Mouse (Mus musculus) limb, embryonic 14.5 days (tissue): ENCODE results near the gene Rad54l. TPM values are rescaled to one million over a fixed set of nuclear protein-coding genes. Genes with fewer than 3 reads are reported as not detected.

Source experiments
- ATAC-seq: fragments of 200-750 bp; cut with Nextera tagmentation; 2 replicates; pipeline ENCODE4 v1.8.0; 2017; ENCODE audit warnings: low read depth, moderate number of reproducible peaks, moderate TSS enrichment; ENCODE audit not compliant: low FRiP score
- DNase-seq: peaks from one replicate; pipeline ENCODE4 v3.0.0-alpha.2; 2015; ENCODE audit warnings: low spot score
- H3K27ac ChIP-seq: fragments of 300-500 bp; sonication (generic); replicated peaks from 2 replicates; pipeline ENCODE4 v1.5.1; 2014; ENCODE audit warnings: low read depth, mild to moderate bottlenecking, low read length, moderate library complexity, mixed read lengths
- H3K27me3 ChIP-seq: fragments of 300-500 bp; sonication (generic); 2 replicates; pipeline ENCODE4 v1.6.1; 2014; ENCODE audit warnings: low read length, mixed read lengths; ENCODE audit not compliant: control insufficient read depth, insufficient read depth
- H3K36me3 ChIP-seq: fragments of 300-500 bp; sonication (generic); 2 replicates; pipeline ENCODE4 v1.6.1; 2014; ENCODE audit warnings: mild to moderate bottlenecking, low read length, moderate library complexity, mixed read lengths; ENCODE audit not compliant: control insufficient read depth, insufficient read depth
- H3K4me1 ChIP-seq: fragments of 300-500 bp; sonication (generic); 2 replicates; pipeline ENCODE4 v1.6.1; 2014; ENCODE audit warnings: antibody characterized with exemption, low read length, mixed read lengths; ENCODE audit not compliant: control insufficient read depth, insufficient read depth
- H3K4me2 ChIP-seq: fragments of 300-500 bp; sonication (generic); replicated peaks from 2 replicates; pipeline ENCODE4 v1.6.1; 2014; ENCODE audit warnings: low read depth, mild to moderate bottlenecking, low read length, moderate library complexity; ENCODE audit not compliant: severe bottlenecking
- H3K4me3 ChIP-seq: fragments of 300-500 bp; sonication (generic); replicated peaks from 2 replicates; pipeline ENCODE4 v1.5.1; 2014; ENCODE audit warnings: low read length
- H3K9ac ChIP-seq: fragments of 300-500 bp; sonication (generic); 2 replicates; pipeline ENCODE4 v1.6.1; 2014; ENCODE audit warnings: mild to moderate bottlenecking, low read depth, low read length, moderate library complexity; ENCODE audit not compliant: severe bottlenecking
- H3K9me3 ChIP-seq: fragments of 300-500 bp; sonication (generic); 2 replicates; pipeline ENCODE4 v1.6.1; 2016; ENCODE audit warnings: low read length; ENCODE audit not compliant: control insufficient read depth
- POLR2A ChIP-seq: fragments of 200-500 bp; IDR thresholded peaks from 2 replicates; pipeline ENCODE4 v1.8.0; 2012; ENCODE audit warnings: inconsistent platforms, mild to moderate bottlenecking, moderate library complexity, borderline replicate concordance; ENCODE audit not compliant: insufficient read depth, insufficient read length; ENCODE audit errors: extremely low read depth
- WGBS: fragments of 180-500 bp; shearing (Covaris S2); extraction: QIAGEN DNeasy Blood & Tissue Kit; methylation state at CpG from one replicate; pipeline ENCODE4 v1.1.7; 2014; 5-methylcytosine and 5-hydroxymethylcytosine counted together
- polyA plus RNA-seq, 2 experiments: library from polyadenylated mRNA; depleted of rRNA in 1 of 2; stranded (reverse) in 1 of 2; unstranded in 1 of 2; fragments of >200 nt; fragmentation: Nextera tagmentation in 1 of 2; extraction: Ambion mirVana in 1 of 2; gene quantifications; 2 replicates each; pipeline versions ENCODE4 v1.2.1 to v1.2.3; 2012 to 2014

Rad54l gene
- polyA plus RNA-seq, 2 experiments, result 18.2 to 22.3 TPM

- under 1% methylated on average over 53 of the region's 77 CpGs for WGBS
- Histone ChIP-seq H3K36me3 (peaks cover 18% of the 10 kb centered on the region), H3K9me3 (no peaks in the 10 kb centered on the region), H3K27me3 (no peaks in the 10 kb centered on the region), H3K4me3 (peak overlapping the region; percentile 96), H3K9ac (peak overlapping the region; percentile 95), H3K4me2 (peak overlapping the region; percentile 86), H3K4me1 (peaks cover 23% of the 10 kb centered on the region), H3K27ac (peak overlapping the region; percentile 97)
- DNase-seq, result peak; percentile 44
- ATAC-seq, result peak; percentile 65
- no peak for TF ChIP-seq POLR2A
Observed at GRCm38 (mm10) chr4:116075631-116076368, 47.7 kb downstream of the Rad54l start.

- DNase-seq (peak; percentile 95), ATAC-seq (peak; percentile 95)
- H3K9ac ChIP-seq, result peak within 1 kb of the TSS; percentile 95
- WGBS, result under 1% methylated on average over 55 of the region's 55 CpGs
- H3K4me3 ChIP-seq, result peak within 1 kb of the TSS; percentile 96
- peaks cover 16% of the 10 kb centered on the region for H3K36me3 ChIP-seq
- peak; percentile 95 for TF ChIP-seq POLR2A
- H3K27me3 ChIP-seq, result no peaks in the 10 kb centered on the region
- H3K9me3 ChIP-seq, result no peaks in the 10 kb centered on the region
- peaks cover 23% of the 10 kb centered on the region for H3K4me1 ChIP-seq
- H3K27ac ChIP-seq, result peak within 1 kb of the TSS; percentile 97
- H3K4me2 ChIP-seq, result peak within 1 kb of the TSS; percentile 86
Observed at GRCm38 (mm10) chr4:116074861-116075620, 48.4 kb downstream of the Rad54l start, which contains the start of the genes Uqcrh and Lrrc41. Uqcrh (minus strand) TSS chr4:116075071. Lrrc41 (plus strand) TSS chr4:116075269.

- H3K9me3 ChIP-seq, result no peaks in the 10 kb centered on the region
- ATAC-seq (no peak), DNase-seq (no peak)
- peak overlapping the region; percentile 57 for H3K9ac ChIP-seq
- H3K36me3 ChIP-seq, result peaks cover 18% of the 10 kb centered on the region
- no peak for TF ChIP-seq POLR2A
- peak overlapping the region; percentile 96 for H3K4me3 ChIP-seq
- H3K27ac ChIP-seq, result no peak overlapping the region
- H3K4me1 ChIP-seq, result peaks cover 23% of the 10 kb centered on the region
- no peaks in the 10 kb centered on the region for H3K27me3 ChIP-seq
- peak overlapping the region; percentile 66 for H3K4me2 ChIP-seq
- WGBS, result 3% methylated on average over 8 of the region's 8 CpGs
Observed at GRCm38 (mm10) chr4:116074145-116074675, 49.3 kb downstream of the Rad54l start.

- H3K9ac ChIP-seq, result no peak overlapping the region
- 51% methylated on average over 4 of the region's 4 CpGs for WGBS
- H3K4me3 ChIP-seq, result 0 out of 2 replicates have a peak overlapping the region, but pooled peaks have one; percentile 2
- peaks cover 23% of the 10 kb centered on the region for H3K4me1 ChIP-seq
- no peaks in the 10 kb centered on the region for H3K9me3 ChIP-seq
- no peak for TF ChIP-seq POLR2A
- H3K4me2 ChIP-seq, result no peak overlapping the region
- H3K36me3 ChIP-seq, result peaks cover 28% of the 10 kb centered on the region
- no peak overlapping the region for H3K27ac ChIP-seq
- H3K27me3 ChIP-seq, result no peaks in the 10 kb centered on the region
- no peak for ATAC-seq
- no peak for DNase-seq
Observed at GRCm38 (mm10) chr4:116073146-116073545, 50.3 kb downstream of the Rad54l start.

- Histone ChIP-seq H3K36me3 (peaks cover 46% of the 10 kb centered on the region), H3K4me1 (peaks cover 11% of the 10 kb centered on the region), H3K27ac (no peak overlapping the region), H3K4me2 (no peak overlapping the region), H3K9me3 (no peaks in the 10 kb centered on the region), H3K9ac (no peak overlapping the region), H3K4me3 (no peak overlapping the region), H3K27me3 (no peaks in the 10 kb centered on the region)
- 62% methylated on average over 6 of the region's 6 CpGs for WGBS
- ATAC-seq (no peak), DNase-seq (no peak)
- TF ChIP-seq POLR2A, result no peak
Observed at GRCm38 (mm10) chr4:116070116-116070515, 53.4 kb downstream of the Rad54l start.
